Mouse (Mus musculus) kidney, postnatal 10 days (tissue): ENCODE results near the gene 1500009L16Rik.

Experiments used
- DNase-seq: peaks from one replicate; pipeline ENCODE4 v3.0.0; 2021; ENCODE audit warnings: mixed read lengths

1500009L16Rik gene

DNA sequence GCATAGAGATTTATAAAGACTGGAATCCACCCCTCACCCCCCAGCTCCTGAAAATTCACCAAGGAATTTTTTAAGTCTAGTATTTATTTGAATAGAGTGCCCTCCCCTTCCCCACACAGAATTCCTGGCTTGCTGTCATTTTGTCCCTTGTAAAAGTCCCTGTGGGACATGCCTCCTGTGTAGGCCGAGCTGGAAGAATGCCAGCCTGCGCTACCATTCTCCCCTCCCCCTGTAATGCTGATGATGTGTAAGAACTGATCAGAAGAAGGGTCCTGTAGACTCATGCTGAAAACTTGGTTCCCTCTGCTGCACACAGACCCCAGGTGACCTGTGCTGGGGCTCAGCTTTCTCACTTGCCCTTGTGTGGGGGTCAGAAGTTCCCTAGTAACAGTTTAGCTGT lies 37.9 kb downstream of the 1500009L16Rik start:
- DNase-seq: peak; percentile 72

DNA sequence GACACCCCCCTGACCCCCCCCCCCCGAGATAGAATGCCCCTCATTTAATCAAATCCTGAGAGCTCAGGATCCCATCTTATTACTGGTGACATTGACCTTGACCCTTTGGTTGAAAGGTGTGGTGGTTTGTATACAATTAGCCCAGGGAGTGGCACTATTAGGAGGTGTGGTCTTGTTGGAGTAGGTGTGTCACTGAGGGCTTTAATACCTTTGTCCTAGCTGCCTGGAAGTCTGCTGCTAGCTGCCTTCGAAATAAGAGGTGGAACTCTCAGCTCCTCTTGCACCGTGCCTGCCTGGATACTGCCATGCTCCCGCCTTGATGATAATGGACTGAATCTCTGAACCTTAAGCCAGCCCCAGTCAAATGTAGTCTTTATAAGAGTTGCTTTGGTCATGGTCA lies 41.2 kb downstream of the 1500009L16Rik start:
- no peak for DNase-seq

DNA sequence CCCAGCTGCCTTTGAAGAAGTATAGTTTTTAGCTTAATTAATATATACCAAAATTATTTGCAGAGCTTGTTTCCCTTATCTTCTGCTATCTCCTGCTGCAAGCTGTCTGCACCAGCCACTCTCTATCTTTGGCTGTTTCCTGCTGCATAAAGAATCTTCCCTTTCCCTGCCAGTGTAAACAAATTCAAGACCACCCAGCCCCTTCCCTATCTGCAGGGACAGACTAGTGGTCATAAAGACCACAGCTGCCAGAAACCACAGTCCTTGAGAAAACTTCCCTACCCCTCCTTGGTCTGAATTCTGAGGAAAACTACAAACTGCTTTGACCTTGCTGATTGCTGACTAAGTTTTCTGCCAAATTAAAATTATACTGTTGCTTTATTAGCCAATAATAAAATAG lies 44.2 kb downstream of the 1500009L16Rik start:
- DNase-seq: peak; percentile 56

- DNase-seq: peak; percentile 83
Observed at GRCm38 (mm10) chr10:83776272-83776878, 53.7 kb downstream of the 1500009L16Rik start.

GRCm38 (mm10) chr10:83777253-83777652 lies 54.6 kb downstream of the 1500009L16Rik start:
- no peak for DNase-seq

DNA sequence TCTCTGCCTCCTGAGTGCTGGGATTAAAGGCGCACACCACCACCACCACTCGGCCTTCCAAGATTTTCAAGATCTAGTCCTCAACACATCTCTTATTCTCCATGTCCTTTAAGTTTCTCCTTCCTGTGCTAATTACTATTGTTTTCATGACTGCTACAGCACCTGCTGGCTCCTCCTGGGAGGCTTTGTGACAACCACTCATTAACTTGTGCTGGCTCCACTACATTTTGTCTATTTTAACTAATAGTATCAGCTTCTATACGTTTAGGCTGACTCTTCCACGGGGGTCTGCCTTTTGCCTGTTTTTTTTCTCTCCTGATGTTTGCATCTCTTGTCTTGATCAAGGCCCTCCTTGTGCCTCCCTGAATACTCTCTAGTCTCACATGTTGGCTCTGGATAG lies 59.2 kb downstream of the 1500009L16Rik start:
- no peak for DNase-seq

- DNase-seq: no peak
Observed at GRCm38 (mm10) chr10:83782371-83783120, 59.9 kb downstream of the 1500009L16Rik start.

GRCm38 (mm10) chr10:83785003-83785402 lies 62.3 kb downstream of the 1500009L16Rik start:
- peak; percentile 51 for DNase-seq

DNA sequence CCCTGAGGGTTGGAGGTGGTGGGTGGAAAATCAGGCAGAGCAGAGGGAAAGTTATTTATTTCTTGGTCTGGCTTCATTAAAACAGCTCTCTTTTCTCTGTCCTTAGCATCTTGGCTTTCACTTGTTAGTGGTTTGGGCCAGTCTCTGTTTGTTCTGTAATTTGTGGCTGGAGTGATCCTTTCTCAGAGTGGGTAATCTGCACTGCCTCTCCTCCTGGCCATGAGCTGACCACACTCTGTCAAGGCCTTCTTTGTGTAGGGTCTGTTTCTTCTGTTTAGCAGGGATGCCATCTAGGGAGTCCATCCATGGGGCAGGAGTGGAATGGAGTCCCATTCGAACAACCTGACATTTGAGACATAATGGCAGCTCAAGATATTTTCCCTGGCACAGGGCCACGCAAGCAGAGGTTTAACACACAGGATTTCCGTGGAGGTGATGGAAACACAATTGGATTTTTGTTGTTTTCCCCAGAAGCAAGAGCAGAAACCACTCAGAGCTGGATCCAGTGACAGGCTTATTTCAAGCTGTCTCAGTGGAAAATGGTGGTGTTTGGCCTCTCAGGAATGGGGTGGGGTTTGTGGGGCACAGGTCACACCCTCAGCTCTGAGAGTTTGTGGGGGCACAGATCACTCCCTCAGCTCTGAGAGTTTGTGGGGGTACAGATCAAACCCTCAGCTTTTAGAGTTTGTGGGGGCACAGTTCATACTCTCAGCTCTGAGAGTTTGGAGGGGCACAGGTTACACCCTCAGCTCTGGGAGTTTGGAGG lies 63.1 kb downstream of the 1500009L16Rik start:
- no peak for DNase-seq

- no peak for DNase-seq
Observed at GRCm38 (mm10) chr10:83795088-83795487, 72.4 kb downstream of the 1500009L16Rik start.

DNA sequence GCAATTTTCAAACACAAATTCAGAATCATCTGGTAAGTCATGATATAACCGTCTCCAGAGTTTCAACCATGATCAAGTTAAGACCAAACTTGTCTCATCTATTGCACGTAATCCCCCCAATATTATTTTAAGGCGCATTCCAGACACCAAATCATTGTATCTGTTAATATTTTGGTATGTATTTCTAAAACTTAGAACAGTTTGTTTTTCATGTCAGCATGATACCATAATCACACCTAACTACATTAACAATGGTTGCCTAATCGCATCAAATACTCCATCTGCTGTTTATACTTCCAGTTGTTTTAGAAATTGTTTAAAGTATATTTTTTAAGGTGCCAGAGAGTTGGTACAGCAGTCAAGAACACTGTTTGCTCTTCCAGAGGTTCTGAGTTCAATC lies 72.8 kb downstream of the 1500009L16Rik start:
- no peak for DNase-seq

DNA sequence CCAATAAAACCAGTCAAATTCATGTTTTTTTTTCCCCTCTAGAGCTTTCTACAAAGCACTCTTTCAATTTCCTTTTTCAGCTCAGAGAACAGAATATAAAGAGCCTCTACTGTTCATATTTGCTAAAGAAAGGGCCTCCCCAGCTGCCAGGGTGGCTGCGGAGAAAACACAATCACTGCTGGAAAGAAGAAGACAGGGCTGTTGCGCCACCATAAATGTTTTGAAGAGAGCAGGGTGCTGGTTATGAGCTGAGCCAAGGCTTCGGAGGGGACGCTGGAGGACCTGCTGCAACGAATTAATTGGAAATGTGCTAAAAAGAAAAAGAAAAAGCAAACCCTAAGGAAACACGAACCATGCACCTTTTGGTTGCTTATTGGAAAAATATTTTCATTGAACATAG lies 81.4 kb downstream of the 1500009L16Rik start:
- DNase-seq: no peak

- DNase-seq: peak; percentile 81
Observed at GRCm38 (mm10) chr10:83805201-83805718, 82.6 kb downstream of the 1500009L16Rik start.

GRCm38 (mm10) chr10:83807251-83807650 lies 84.6 kb downstream of the 1500009L16Rik start:
- DNase-seq: peak; percentile 66
